Mouse (Mus musculus) heart, postnatal 0 days (tissue): ENCODE data around the gene Cyp4f15. TPM values are rescaled to one million over a fixed set of nuclear protein-coding genes. Genes with fewer than 3 reads are reported as not detected.
"Not testable (repeated sequence)": the region's sequence is repeated elsewhere in the genome, so short reads cannot be mapped to it uniquely, and the experiment has no call there.

ENCODE experiments used
- ATAC-seq: fragments of 200-750 bp; cut with Nextera tagmentation; 2 replicates; pipeline ENCODE4 v1.8.0; 2017; ENCODE audit warnings: low read depth, moderate number of reproducible peaks, moderate library complexity; ENCODE audit not compliant: insufficient read depth
- DNase-seq: peaks from one replicate; pipeline ENCODE4 v3.0.0-alpha.2; 2016; ENCODE audit warnings: low spot score
- H3K27ac ChIP-seq: fragments of 300-500 bp; sonication (generic); 2 replicates; pipeline ENCODE4 v1.5.1; 2014; ENCODE audit warnings: low read depth, mild to moderate bottlenecking
- H3K27me3 ChIP-seq: fragments of 300-500 bp; sonication (generic); 2 replicates; pipeline ENCODE4 v1.6.1; 2014; ENCODE audit warnings: low read length, mixed read lengths; ENCODE audit not compliant: control insufficient read depth, insufficient read depth
- H3K36me3 ChIP-seq: fragments of 300-500 bp; sonication (generic); replicated peaks from 2 replicates; pipeline ENCODE4 v1.6.1; 2014; ENCODE audit warnings: low read length, mixed read lengths; ENCODE audit not compliant: control insufficient read depth, insufficient read depth
- H3K4me1 ChIP-seq: fragments of 300-500 bp; sonication (generic); 2 replicates; pipeline ENCODE4 v1.6.1; 2014; ENCODE audit warnings: antibody characterized with exemption; ENCODE audit not compliant: control insufficient read depth, insufficient read depth
- H3K4me2 ChIP-seq: fragments of 300-500 bp; sonication (generic); 2 replicates; pipeline ENCODE4 v1.6.1; 2014; ENCODE audit warnings: low read depth, mild to moderate bottlenecking, low read length, moderate library complexity
- H3K4me3 ChIP-seq: fragments of 300-500 bp; sonication (generic); 2 replicates; pipeline ENCODE4 v1.5.1; 2014; ENCODE audit warnings: low read depth, low read length
- H3K9ac ChIP-seq: fragments of 300-500 bp; sonication (generic); replicated peaks from 2 replicates; pipeline ENCODE4 v1.6.1; 2014; ENCODE audit warnings: low read depth, low read length, mixed read lengths
- H3K9me3 ChIP-seq: fragments of 300-500 bp; sonication (generic); replicated peaks from 2 replicates; pipeline ENCODE4 v1.6.1; 2016; ENCODE audit warnings: low read length; ENCODE audit not compliant: control insufficient read depth
- CTCF ChIP-seq: IDR thresholded peaks from 2 replicates; pipeline ENCODE4 v1.5.1; 2016; ENCODE audit warnings: antibody characterized with exemption, control low read depth, low read depth
- EP300 ChIP-seq: IDR thresholded peaks from 2 replicates; pipeline ENCODE4 v1.6.1; 2016; ENCODE audit warnings: antibody characterized with exemption, low read depth
- WGBS: fragments of 180-500 bp; shearing (Covaris S2); extraction: QIAGEN DNeasy Blood & Tissue Kit; methylation state at CpG from one replicate; pipeline ENCODE4 v1.1.7; 2014; 5-methylcytosine and 5-hydroxymethylcytosine counted together
- polyA plus RNA-seq: library from polyadenylated mRNA; unstranded; fragments of >200 nt; fragmentation: Nextera tagmentation; extraction: Ambion mirVana; gene quantifications from 2 replicates; pipeline ENCODE4 v1.2.1, GENCODE M21; 2015
- total RNA-seq: library from RNA; depleted of rRNA; stranded (reverse); fragments of >200 nt; gene quantifications from 2 replicates; pipeline ENCODE4 v1.2.3, GENCODE M21; 2014; ENCODE audit warnings: low replicate concordance

The Cyp4f15 gene
- total and polyA plus RNA-seq, 2 experiments from 2014 or later: 0.12 TPM; not detected in 1

DNA sequence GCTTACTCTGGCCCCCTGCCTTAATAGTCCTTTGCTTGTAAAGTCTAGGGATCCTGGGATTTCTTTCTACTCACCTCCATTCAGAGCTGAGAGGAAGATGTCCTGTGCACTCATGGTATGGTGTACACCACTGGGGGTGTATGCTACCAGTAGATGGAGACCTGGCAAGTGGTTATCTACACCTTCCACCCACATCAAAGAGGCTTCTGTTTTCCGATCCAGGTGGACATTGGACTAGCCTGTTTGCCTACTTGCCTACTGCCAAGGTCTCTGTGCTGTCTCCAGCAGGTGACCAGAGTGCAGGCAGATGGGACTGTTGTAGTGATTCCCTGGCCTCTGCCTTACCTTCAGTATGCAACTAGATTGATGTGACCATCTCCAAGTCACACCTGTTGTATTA is 5.5 kb downstream of the Cyp4f15 start:
- H3K4me3 ChIP-seq: no peak overlapping the region
- H3K9me3 ChIP-seq: no peaks in the 10 kb centered on the region
- no peak overlapping the region for H3K4me2 ChIP-seq
- no peak overlapping the region for H3K27ac ChIP-seq
- H3K36me3 ChIP-seq: no peaks in the 10 kb centered on the region
- no peak overlapping the region for H3K9ac ChIP-seq
- no peaks in the 10 kb centered on the region for H3K4me1 ChIP-seq
- WGBS: 84% methylated on average over 1 of the region's 1 CpGs
- DNase-seq: no peak
- ATAC-seq: no peak
- no peaks in the 10 kb centered on the region for H3K27me3 ChIP-seq
- no peak for TF ChIP-seq CTCF
- no peak for TF ChIP-seq EP300

DNA sequence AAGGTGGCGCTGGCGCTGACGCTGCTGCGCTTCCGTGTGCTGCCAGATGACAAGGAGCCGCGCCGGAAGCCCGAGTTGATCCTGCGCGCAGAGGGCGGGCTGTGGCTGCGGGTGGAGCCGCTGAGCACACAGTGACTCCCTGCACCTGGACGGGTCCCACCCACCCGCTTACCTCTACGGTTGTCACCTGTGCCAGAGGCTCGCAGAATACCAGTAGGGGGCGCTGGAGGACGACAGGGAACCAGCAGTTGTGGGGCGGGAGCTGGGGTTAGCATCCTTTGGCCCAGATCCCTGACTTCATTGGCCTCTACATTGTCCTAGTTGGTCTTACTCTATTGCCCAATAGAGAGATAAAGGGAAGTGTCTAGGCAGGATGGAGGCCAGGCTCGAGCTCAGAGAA is 17.4 kb downstream of the Cyp4f15 start:
- ATAC-seq (no peak), DNase-seq (no peak)
- H3K4me3 ChIP-seq: no peak overlapping the region
- 46% methylated on average over 22 of the region's 22 CpGs for WGBS
- TF ChIP-seq CTCF (no peak), EP300 (no peak)
- H3K9me3 ChIP-seq: peaks cover 14% of the 10 kb centered on the region
- no peaks in the 10 kb centered on the region for H3K4me1 ChIP-seq
- no peaks in the 10 kb centered on the region for H3K36me3 ChIP-seq
- no peaks in the 10 kb centered on the region for H3K27me3 ChIP-seq
- H3K9ac ChIP-seq: no peak overlapping the region
- H3K27ac ChIP-seq: no peak overlapping the region
- H3K4me2 ChIP-seq: no peak overlapping the region

DNA sequence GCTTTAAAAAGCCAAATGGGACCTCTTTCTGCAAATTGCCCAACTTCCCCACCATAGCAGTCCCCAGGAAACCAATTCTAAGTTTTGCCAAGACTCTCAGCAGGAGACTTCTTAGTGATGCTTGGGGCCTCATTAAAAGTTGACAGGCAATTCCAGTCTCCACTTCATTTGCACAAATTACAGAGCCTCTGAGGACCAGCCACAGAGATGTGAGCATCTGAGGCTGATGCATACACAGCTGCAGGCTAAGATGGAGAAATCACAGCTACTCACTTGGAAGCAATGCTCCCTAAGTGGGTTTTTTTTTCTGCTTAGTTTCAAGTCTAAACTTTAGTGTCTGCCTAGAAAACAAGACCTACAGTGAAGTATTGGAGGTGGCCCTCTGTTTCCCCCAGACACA is 25.1 kb downstream of the Cyp4f15 start:
- H3K9me3 ChIP-seq: peaks cover 11% of the 10 kb centered on the region
- ATAC-seq, H3K27me3 ChIP-seq, H3K36me3 ChIP-seq, H3K27ac ChIP-seq, H3K4me2 ChIP-seq, H3K4me1 ChIP-seq, H3K9ac ChIP-seq, H3K4me3 ChIP-seq, DNase-seq: not testable (repeated sequence)

DNA sequence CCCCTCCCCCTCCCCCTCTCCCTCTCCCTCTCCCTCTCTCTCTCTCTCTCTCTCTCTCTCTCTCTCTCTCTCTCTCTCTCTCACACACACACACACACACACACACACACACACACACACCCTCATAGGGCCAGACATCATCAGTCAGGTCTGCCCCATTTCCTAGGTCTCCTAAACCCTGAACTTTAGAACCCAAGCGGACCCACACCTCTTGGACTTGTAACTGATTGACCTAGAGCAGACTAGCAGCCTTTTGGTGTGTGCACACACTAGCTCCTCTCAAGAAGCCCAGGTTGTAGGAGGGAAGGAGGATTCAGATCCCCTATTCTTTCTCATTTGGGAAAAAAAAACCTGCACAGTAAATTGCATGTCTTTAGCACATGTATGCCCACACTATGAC is 36.7 kb downstream of the Cyp4f15 start:
- not testable (repeated sequence) for H3K9me3 ChIP-seq, H3K27ac ChIP-seq, H3K36me3 ChIP-seq, H3K4me2 ChIP-seq, DNase-seq, H3K4me3 ChIP-seq, ATAC-seq, H3K4me1 ChIP-seq, H3K27me3 ChIP-seq, H3K9ac ChIP-seq
- 64% methylated on average over 1 of the region's 1 CpGs for whole genome bisulfite sequencing

DNA sequence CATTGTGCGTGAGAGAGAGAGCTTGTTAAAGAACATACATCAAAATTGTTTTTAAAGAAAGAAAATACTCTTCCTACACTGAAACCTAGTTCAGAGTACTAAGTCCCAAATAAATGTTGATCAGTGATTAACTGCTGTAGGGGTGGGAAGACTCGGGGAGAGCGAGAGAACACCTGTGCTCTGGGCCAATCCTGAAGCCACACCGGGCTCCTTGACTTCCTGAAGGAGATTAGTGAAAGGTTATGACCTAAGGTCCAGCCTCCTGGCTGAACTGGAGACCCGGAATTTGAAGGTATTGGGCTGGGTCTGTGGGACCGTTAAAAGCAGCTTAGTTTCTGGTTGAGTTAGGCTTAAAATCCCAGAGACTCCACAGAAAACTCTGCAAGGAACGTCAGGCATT is 37.3 kb downstream of the Cyp4f15 start:
- Histone ChIP-seq H3K27ac (no peak overlapping the region), H3K4me3 (no peak overlapping the region), H3K9me3 (0 out of 2 replicates have a peak, but pooled peaks cover 3% of the 10 kb centered on the region), H3K4me1 (no peaks in the 10 kb centered on the region), H3K36me3 (no peaks in the 10 kb centered on the region), H3K4me2 (no peak overlapping the region), H3K9ac (no peak overlapping the region), H3K27me3 (no peaks in the 10 kb centered on the region)
- TF ChIP-seq CTCF (no peak), EP300 (no peak)
- no peak for DNase-seq
- WGBS: 76% methylated on average over 7 of the region's 7 CpGs
- ATAC-seq: no peak

DNA sequence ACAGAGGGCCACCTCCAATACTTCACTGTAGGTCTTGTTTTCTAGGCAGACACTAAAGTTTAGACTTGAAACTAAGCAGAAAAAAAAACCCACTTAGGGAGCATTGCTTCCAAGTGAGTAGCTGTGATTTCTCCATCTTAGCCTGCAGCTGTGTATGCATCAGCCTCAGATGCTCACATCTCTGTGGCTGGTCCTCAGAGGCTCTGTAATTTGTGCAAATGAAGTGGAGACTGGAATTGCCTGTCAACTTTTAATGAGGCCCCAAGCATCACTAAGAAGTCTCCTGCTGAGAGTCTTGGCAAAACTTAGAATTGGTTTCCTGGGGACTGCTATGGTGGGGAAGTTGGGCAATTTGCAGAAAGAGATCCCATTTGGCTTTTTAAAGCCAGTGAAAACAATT is 40.9 kb downstream of the Cyp4f15 start:
- not testable (repeated sequence) for H3K27ac ChIP-seq, H3K4me2 ChIP-seq, DNase-seq, H3K9me3 ChIP-seq, H3K36me3 ChIP-seq, H3K4me1 ChIP-seq, H3K9ac ChIP-seq, H3K27me3 ChIP-seq, H3K4me3 ChIP-seq, ATAC-seq
